Mouse (Mus musculus) heart, embryonic 13.5 days (tissue): Measurements from ENCODE around the gene Stag1. TPM values are rescaled to one million over a fixed set of nuclear protein-coding genes. Genes with fewer than 3 reads are reported as not detected.

Source experiments
- ATAC-seq: fragments of 200-750 bp; cut with Nextera tagmentation; 2 replicates; pipeline ENCODE4 v1.8.0; 2017; ENCODE audit warnings: moderate TSS enrichment; ENCODE audit not compliant: insufficient number of reproducible peaks, low FRiP score, low TSS enrichment; ENCODE audit errors: extremely low read depth
- H3K27ac ChIP-seq: fragments of 300-500 bp; sonication (generic); replicated peaks from 2 replicates; pipeline ENCODE4 v1.5.1; 2015; ENCODE audit warnings: moderate library complexity, mild to moderate bottlenecking, inconsistent platforms
- H3K27me3 ChIP-seq: fragments of 300-500 bp; sonication (generic); replicated peaks from 2 replicates; pipeline ENCODE4 v1.6.1; 2015; ENCODE audit warnings: mild to moderate bottlenecking, inconsistent platforms
- H3K36me3 ChIP-seq: fragments of 300-500 bp; sonication (generic); 2 replicates; pipeline ENCODE4 v1.6.1; 2015; ENCODE audit warnings: mild to moderate bottlenecking, inconsistent platforms
- H3K4me1 ChIP-seq: fragments of 300-500 bp; sonication (generic); 2 replicates; pipeline ENCODE4 v1.6.1; 2015; ENCODE audit warnings: inconsistent platforms
- H3K4me2 ChIP-seq: fragments of 300-500 bp; sonication (generic); 2 replicates; pipeline ENCODE4 v1.6.1; 2015; ENCODE audit warnings: inconsistent platforms, mild to moderate bottlenecking, moderate library complexity
- H3K4me3 ChIP-seq: fragments of 300-500 bp; sonication (generic); 2 replicates; pipeline ENCODE4 v1.5.1; 2015; ENCODE audit warnings: moderate library complexity, mild to moderate bottlenecking, inconsistent platforms
- H3K9ac ChIP-seq: fragments of 300-500 bp; sonication (generic); 2 replicates; pipeline ENCODE4 v1.6.1; 2015; ENCODE audit warnings: inconsistent platforms, mild to moderate bottlenecking, moderate library complexity
- H3K9me3 ChIP-seq: fragments of 300-500 bp; sonication (generic); 2 replicates; pipeline ENCODE4 v1.6.1; 2016; ENCODE audit warnings: inconsistent platforms
- WGBS: fragments of 180-500 bp; shearing (Covaris S2); methylation state at CpG from one replicate; pipeline ENCODE4 v1.1.7; 2015; ENCODE audit warnings: mixed read lengths; 5-methylcytosine and 5-hydroxymethylcytosine counted together
- polyA plus RNA-seq: library from polyadenylated mRNA; unstranded; fragments of >200 nt; fragmentation: Nextera tagmentation; extraction: Ambion mirVana; gene quantifications from 2 replicates; pipeline ENCODE4 v1.2.1, GENCODE M21; 2015

The Stag1 gene
- polyA plus RNA-seq, 1 experiment from 2014 or later, result 25.7 TPM

DNA sequence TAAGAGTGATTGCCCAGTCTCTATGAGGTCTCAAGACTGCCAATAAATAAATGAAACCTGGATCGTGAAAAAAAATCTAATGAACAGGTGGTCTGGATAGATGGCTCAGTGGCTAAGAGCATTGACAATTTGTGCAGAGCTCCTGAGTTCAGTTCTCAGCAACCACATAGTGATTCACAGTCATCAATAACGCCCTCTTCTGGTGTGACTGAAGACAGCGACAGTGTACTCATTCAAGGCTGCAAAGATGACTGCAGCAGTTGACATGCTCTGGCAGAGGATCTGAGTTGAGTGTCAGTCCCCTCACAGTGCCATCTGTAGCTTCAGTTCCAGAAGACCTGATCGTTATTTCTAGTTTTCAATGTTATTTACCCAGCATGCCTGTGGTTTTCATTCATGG, 300.4 kb downstream of the Stag1 start:
- WGBS, result 85% methylated on average over 4 of the region's 4 CpGs
- no peaks in the 10 kb centered on the region for H3K9me3 ChIP-seq
- no peaks in the 10 kb centered on the region for H3K4me1 ChIP-seq
- no peak overlapping the region for H3K9ac ChIP-seq
- no peak overlapping the region for H3K4me3 ChIP-seq
- H3K4me2 ChIP-seq, result no peak overlapping the region
- H3K27ac ChIP-seq, result no peak overlapping the region
- no peaks in the 10 kb centered on the region for H3K27me3 ChIP-seq
- H3K36me3 ChIP-seq, result peaks cover 17% of the 10 kb centered on the region
- no peak for ATAC-seq

DNA sequence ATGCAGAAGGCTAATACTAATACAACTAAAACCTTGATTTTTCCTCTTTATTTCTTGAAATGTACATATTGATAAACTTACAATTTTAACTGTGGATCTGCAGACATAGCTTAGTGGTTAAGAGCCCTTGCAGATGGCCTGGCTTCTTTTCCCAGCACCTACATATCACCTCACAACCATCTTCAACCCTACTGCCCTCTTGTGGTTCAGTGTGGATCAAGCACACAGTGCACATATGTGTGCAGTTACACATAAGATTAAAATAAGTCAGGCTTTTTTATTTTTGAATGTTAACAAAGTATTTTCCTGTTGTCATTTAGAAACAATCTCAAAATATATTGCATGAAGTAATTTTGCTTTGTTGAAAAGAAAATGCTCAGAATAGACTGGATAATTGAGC, 312.8 kb downstream of the Stag1 start:
- Histone ChIP-seq H3K27ac (no peak overlapping the region), H3K4me1 (no peaks in the 10 kb centered on the region), H3K4me3 (no peak overlapping the region), H3K9ac (no peak overlapping the region), H3K4me2 (no peak overlapping the region), H3K9me3 (no peaks in the 10 kb centered on the region), H3K27me3 (no peaks in the 10 kb centered on the region), H3K36me3 (peaks cover 45% of the 10 kb centered on the region)
- ATAC-seq, result no peak

DNA sequence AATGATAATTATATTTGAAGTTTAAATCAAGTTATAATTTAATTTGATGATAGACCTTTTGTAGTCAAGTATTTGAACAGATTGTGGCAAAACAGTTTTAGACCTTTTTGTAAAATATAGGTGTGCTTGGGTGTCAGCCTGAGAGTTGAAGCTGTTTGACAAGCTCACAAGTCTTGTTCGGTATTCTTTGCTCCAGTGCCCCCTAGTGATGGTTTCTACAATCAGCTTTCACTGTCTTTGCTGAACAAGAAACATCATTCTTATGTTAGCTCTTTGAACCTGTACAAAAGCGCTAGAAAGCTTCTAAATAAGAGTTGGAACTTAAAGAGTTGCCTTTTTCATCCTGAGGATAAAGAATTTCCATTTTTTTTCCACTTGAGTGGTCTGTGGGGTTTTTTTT, 319.5 kb downstream of the Stag1 start:
- Histone ChIP-seq H3K4me3 (no peak overlapping the region), H3K4me1 (no peaks in the 10 kb centered on the region), H3K27me3 (no peaks in the 10 kb centered on the region), H3K4me2 (no peak overlapping the region), H3K36me3 (peaks cover 11% of the 10 kb centered on the region; the same call in 1 of the 2 replicates), H3K9ac (no peak overlapping the region), H3K9me3 (no peaks in the 10 kb centered on the region), H3K27ac (no peak overlapping the region)
- no peak for ATAC-seq
- 45% methylated on average over 2 of the region's 2 CpGs for WGBS

DNA sequence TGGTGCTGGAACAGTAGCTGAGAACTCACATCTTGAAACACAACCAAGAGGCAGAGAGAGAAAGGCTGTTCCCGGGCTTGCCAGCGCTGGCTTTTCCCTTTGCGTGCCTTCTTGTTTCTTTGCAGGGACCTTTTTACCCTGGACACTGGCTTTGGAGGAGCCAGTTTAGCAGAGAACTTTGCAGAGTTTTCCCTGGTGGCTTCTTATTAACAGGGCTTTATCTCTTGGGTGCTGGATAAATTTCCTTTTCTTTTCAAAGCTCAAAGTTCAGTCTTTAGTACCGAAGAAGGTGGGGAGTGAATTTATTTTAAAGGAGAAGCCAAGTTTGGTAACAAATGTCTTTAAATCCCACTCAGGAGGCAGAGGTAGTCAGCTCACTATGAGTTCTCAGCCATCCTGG, 329.0 kb downstream of the Stag1 start:
- H3K27ac ChIP-seq, result no peak overlapping the region
- H3K4me3 ChIP-seq, result no peak overlapping the region
- H3K36me3 ChIP-seq, result peaks cover 44% of the 10 kb centered on the region
- ATAC-seq, result no peak
- no peak overlapping the region for H3K9ac ChIP-seq
- H3K4me2 ChIP-seq, result no peak overlapping the region
- H3K9me3 ChIP-seq, result peaks cover 15% of the 10 kb centered on the region
- no peaks in the 10 kb centered on the region for H3K4me1 ChIP-seq
- H3K27me3 ChIP-seq, result no peaks in the 10 kb centered on the region
- 96% methylated on average over 4 of the region's 4 CpGs for WGBS

DNA sequence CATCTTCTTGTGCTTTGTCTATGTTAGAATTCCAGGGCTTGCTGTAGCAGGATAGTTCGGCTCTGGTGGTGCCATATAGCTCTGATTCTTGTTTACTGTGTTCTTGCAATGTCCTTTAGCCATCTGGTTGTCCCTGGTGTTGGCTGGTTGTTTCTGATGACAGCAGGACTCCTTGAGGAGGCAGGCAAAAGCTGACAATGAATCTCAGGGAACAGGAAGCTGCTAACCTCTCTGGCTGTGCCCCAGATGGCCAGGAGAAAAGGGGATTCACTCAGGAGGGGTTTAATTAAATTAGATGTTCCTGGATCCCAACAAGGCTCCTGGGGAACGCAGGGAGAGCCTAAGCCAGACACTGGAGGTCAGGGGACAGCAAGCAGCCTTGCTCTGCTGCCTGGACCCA, 344.4 kb downstream of the Stag1 start:
- no peaks in the 10 kb centered on the region for H3K9me3 ChIP-seq
- no peak for ATAC-seq
- H3K27me3 ChIP-seq, result no peaks in the 10 kb centered on the region
- no peak overlapping the region for H3K9ac ChIP-seq
- H3K4me3 ChIP-seq, result no peak overlapping the region
- H3K36me3 ChIP-seq, result peaks cover 27% of the 10 kb centered on the region
- no peak overlapping the region for H3K4me2 ChIP-seq
- H3K27ac ChIP-seq, result no peak overlapping the region
- H3K4me1 ChIP-seq, result no peaks in the 10 kb centered on the region
- 52% methylated on average over 2 of the region's 2 CpGs for WGBS

DNA sequence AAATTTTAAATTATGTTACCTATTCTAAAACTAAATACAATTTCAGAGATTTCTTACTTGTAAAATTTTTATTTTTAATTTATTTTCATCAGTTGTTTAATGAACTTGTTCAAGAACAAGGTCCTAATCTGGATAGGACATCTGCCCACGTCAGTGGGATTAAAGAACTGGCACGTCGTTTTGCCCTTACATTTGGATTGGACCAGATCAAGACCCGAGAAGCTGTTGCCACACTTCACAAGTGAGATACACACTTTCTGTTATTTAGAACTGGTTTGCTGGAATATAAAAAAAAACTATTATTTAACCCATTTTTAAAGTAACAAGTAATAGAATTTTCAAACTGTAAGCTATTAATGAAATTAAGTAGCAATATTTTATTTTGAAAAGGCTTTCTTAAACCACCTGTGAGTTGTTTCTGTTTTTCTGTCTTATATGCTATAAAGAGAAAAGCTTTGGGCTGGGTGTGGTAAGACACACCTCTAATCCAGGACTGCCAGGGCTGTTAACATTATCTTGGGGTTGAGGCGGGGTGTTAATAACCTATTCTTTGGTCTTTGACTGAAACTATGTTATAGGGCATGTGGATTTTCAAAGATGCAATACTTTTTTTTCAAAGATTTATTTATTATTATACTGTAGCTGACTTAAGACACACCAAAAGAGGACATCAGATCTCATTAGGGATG, 347.2 kb downstream of the Stag1 start:
- no peak overlapping the region for H3K27ac ChIP-seq
- no peaks in the 10 kb centered on the region for H3K27me3 ChIP-seq
- ATAC-seq, result no peak
- H3K4me3 ChIP-seq, result no peak overlapping the region
- H3K9ac ChIP-seq, result no peak overlapping the region
- no peaks in the 10 kb centered on the region for H3K4me1 ChIP-seq
- no peaks in the 10 kb centered on the region for H3K9me3 ChIP-seq
- H3K36me3 ChIP-seq, result peaks cover 33% of the 10 kb centered on the region
- 91% methylated on average over 5 of the region's 5 CpGs for WGBS
- H3K4me2 ChIP-seq, result no peak overlapping the region

DNA sequence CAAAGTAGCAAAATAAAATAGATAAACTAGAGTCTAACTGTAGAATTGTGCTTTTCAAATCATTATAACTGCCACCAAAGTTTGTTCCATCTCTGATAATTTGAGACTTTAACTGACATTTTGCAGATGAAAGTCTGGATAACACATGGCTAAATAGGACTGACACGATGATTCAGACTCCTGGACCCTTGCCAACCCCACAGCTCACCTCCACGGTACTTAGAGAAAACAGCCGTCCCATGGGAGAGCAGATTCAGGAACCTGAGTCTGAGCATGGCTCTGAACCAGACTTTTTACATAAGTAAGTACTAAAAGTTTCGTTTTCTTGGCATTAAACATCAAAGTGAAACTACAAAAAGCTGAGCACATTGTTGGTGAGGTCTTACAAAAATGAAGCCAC, 353.9 kb downstream of the Stag1 start:
- H3K4me2 ChIP-seq, result no peak overlapping the region
- no peaks in the 10 kb centered on the region for H3K9me3 ChIP-seq
- H3K9ac ChIP-seq, result no peak overlapping the region
- no peak for ATAC-seq
- peaks cover 60% of the 10 kb centered on the region for H3K36me3 ChIP-seq
- H3K27me3 ChIP-seq, result no peaks in the 10 kb centered on the region
- H3K4me1 ChIP-seq, result peaks cover 12% of the 10 kb centered on the region
- H3K4me3 ChIP-seq, result no peak overlapping the region
- 24% methylated on average over 4 of the region's 4 CpGs for WGBS
- no peak overlapping the region for H3K27ac ChIP-seq

DNA sequence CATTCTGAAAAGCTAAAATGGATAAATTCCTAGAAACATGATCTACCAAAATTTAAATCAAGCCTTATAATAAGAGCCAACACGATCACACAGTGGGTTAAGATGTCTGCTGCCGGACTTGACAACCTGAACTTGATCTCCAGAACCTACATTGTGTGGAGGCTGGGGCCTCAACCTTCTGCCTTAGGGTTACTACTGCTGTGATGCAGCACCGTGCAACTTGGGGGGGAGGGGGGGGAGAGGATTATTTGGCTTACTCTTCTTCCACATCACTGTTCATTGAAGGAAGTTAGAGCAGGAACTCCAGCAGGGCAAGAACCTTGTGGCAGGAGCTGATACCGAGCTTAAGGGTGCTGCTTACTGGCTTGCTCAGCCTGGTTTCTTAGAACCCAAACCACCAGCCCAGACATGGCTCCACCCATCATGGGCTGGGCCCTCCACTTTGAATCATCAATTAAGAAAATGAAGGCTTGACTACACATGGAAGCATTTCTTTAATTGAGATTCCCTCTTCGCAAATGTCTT, 365.4 kb downstream of the Stag1 start:
- WGBS, result 71% methylated on average over 5 of the region's 5 CpGs
- H3K9ac ChIP-seq, result no peak overlapping the region
- ATAC-seq, result no peak
- H3K9me3 ChIP-seq, result no peaks in the 10 kb centered on the region
- no peak overlapping the region for H3K4me2 ChIP-seq
- no peaks in the 10 kb centered on the region for H3K4me1 ChIP-seq
- H3K36me3 ChIP-seq, result peaks cover 19% of the 10 kb centered on the region
- H3K27ac ChIP-seq, result no peak overlapping the region
- no peak overlapping the region for H3K4me3 ChIP-seq
- no peaks in the 10 kb centered on the region for H3K27me3 ChIP-seq

DNA sequence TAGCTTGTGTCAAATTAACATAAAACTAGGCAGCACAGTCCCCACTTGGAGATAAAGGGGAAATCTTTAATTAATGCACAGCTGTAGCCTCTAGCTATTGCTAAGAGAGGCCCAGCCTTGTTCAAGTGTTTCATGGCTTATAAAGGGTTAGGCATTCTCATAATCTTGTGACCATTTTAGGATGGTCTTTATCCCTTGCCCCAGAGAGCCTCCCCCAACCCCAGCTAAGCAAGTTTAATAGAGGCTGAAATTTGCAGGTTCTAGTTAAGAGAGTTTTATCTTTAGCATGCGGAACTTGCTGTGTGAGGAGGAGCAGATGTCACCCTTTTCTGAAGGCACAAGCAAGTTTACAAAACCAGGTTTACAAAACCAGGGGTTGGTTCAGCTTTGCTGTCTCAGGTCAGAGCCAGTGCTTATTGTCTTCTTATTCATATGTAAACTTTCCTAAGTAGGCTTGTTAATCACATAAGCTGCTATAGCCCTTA, 365.9 kb downstream of the Stag1 start:
- ATAC-seq, result no peak
- no peaks in the 10 kb centered on the region for H3K4me1 ChIP-seq
- no peak overlapping the region for H3K9ac ChIP-seq
- no peak overlapping the region for H3K4me3 ChIP-seq
- whole genome bisulfite sequencing, result 61% methylated on average over 1 of the region's 1 CpGs
- no peak overlapping the region for H3K27ac ChIP-seq
- no peak overlapping the region for H3K4me2 ChIP-seq
- H3K27me3 ChIP-seq, result no peaks in the 10 kb centered on the region
- H3K9me3 ChIP-seq, result no peaks in the 10 kb centered on the region
- H3K36me3 ChIP-seq, result peaks cover 19% of the 10 kb centered on the region

DNA sequence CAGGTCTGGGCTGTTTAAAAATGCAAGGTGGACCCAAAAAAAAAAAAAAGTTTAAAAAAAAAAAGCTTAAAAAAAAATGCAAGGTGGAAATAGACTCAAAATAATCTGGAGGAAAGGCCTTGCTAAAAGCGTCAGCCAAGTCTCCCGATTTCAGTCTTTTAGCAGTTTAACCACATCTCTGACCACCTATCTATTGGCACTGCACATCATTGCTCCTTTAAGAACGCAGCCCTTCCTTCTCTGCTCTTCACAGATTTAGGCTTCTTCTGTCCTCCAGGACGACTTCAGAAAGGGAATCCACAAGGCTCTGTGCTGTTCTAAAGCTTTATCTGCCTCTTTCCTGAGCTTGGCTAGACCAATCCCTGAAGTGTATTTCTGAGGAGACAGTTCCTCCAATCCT, 366.5 kb downstream of the Stag1 start:
- Histone ChIP-seq H3K4me1 (no peaks in the 10 kb centered on the region), H3K9ac (no peak overlapping the region), H3K4me2 (no peak overlapping the region), H3K4me3 (no peak overlapping the region), H3K36me3 (peaks cover 13% of the 10 kb centered on the region), H3K27me3 (no peaks in the 10 kb centered on the region), H3K27ac (no peak overlapping the region), H3K9me3 (no peaks in the 10 kb centered on the region)
- WGBS, result 70% methylated on average over 4 of the region's 4 CpGs
- ATAC-seq, result no peak

DNA sequence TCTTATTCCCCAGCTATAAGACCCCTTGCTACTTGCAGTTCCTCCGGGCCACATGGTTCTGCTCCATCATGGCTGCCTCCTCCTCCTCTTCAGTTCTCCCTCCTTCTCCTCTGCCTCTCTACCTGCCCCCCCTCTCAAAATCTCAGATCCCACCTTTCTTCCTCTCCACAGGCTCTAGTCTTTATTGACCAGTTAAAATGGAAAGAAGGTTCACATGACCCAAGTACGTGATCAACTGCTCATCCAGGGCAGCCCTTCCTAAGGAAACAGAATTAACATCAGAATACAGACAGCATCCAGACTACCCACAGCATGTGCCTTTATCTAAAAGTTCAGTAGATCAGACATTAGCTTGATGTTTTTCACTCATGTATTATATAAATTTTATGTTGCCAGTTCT, 371.9 kb downstream of the Stag1 start:
- H3K4me3 ChIP-seq, result no peak overlapping the region
- H3K36me3 ChIP-seq, result no peaks in the 10 kb centered on the region
- WGBS, result 80% methylated on average over 2 of the region's 2 CpGs
- no peak for ATAC-seq
- H3K27me3 ChIP-seq, result no peaks in the 10 kb centered on the region
- no peak overlapping the region for H3K9ac ChIP-seq
- H3K27ac ChIP-seq, result no peak overlapping the region
- no peak overlapping the region for H3K4me2 ChIP-seq
- no peaks in the 10 kb centered on the region for H3K9me3 ChIP-seq
- H3K4me1 ChIP-seq, result no peaks in the 10 kb centered on the region

DNA sequence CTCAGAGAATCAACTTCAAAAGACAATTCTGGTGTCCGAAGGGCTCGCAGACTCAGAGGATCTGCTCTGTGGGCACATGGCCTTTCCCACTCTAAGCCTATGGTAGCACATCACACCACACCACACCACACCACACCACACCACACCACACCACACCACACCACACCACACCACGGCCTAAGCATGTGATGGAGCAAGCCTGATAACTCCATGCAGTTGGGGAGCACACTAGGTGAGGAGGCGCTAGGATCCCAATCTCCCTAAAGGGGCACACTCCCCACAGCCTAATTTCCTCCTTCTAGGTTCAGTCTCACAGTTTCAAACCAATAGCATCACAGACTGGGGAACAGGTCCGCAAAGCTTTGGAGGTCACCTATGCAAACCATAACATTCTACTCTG, 381.1 kb downstream of the Stag1 start:
- no peak for ATAC-seq
- peaks cover 13% of the 10 kb centered on the region for H3K9me3 ChIP-seq
- no peaks in the 10 kb centered on the region for H3K27me3 ChIP-seq
- 85% methylated on average over 5 of the region's 5 CpGs for WGBS
- H3K4me1 ChIP-seq, result peaks cover 7% of the 10 kb centered on the region
- H3K4me2 ChIP-seq, result no peak overlapping the region
- H3K4me3 ChIP-seq, result no peak overlapping the region
- no peak overlapping the region for H3K27ac ChIP-seq
- peaks cover 28% of the 10 kb centered on the region for H3K36me3 ChIP-seq
- no peak overlapping the region for H3K9ac ChIP-seq
